Mouse (Mus musculus) forebrain, embryonic 13.5 days (tissue): ENCODE results near the gene Mvb12b. TPM values are rescaled to one million over a fixed set of nuclear protein-coding genes. Genes with fewer than 3 reads are reported as not detected.

ENCODE experiments used
- ATAC-seq: fragments of 200-750 bp; cut with Nextera tagmentation; 2 replicates; pipeline ENCODE4 v1.8.0; 2017
- H3K27ac ChIP-seq: fragments of 300-500 bp; sonication (generic); 2 replicates; pipeline ENCODE4 v1.5.1; 2015; ENCODE audit warnings: inconsistent platforms, mild to moderate bottlenecking, moderate library complexity
- H3K27me3 ChIP-seq: fragments of 300-500 bp; sonication (generic); 2 replicates; pipeline ENCODE4 v1.6.1; 2015; ENCODE audit warnings: mild to moderate bottlenecking, inconsistent platforms
- H3K36me3 ChIP-seq: fragments of 300-500 bp; sonication (generic); 2 replicates; pipeline ENCODE4 v1.6.1; 2015; ENCODE audit warnings: mild to moderate bottlenecking, inconsistent platforms; ENCODE audit not compliant: poor library complexity, severe bottlenecking
- H3K4me1 ChIP-seq: fragments of 300-500 bp; sonication (generic); 2 replicates; pipeline ENCODE4 v1.6.1; 2015; ENCODE audit warnings: inconsistent platforms
- H3K4me2 ChIP-seq: fragments of 300-500 bp; sonication (generic); 2 replicates; pipeline ENCODE4 v1.6.1; 2015; ENCODE audit warnings: inconsistent platforms, mild to moderate bottlenecking, moderate library complexity
- H3K4me3 ChIP-seq: fragments of 300-500 bp; sonication (generic); 2 replicates; pipeline ENCODE4 v1.5.1; 2015; ENCODE audit warnings: mild to moderate bottlenecking, inconsistent platforms
- H3K9ac ChIP-seq: fragments of 300-500 bp; sonication (generic); 2 replicates; pipeline ENCODE4 v1.6.1; 2015; ENCODE audit warnings: mild to moderate bottlenecking, inconsistent platforms
- H3K9me3 ChIP-seq: fragments of 300-500 bp; sonication (generic); replicated peaks from 2 replicates; pipeline ENCODE4 v1.6.1; 2016; ENCODE audit warnings: inconsistent platforms
- WGBS: fragments of 180-500 bp; shearing (Covaris S2); methylation state at CpG from one replicate; pipeline ENCODE4 v1.1.7; 2015; 5-methylcytosine and 5-hydroxymethylcytosine counted together
- polyA plus RNA-seq: library from polyadenylated mRNA; unstranded; fragments of >200 nt; fragmentation: Nextera tagmentation; extraction: Ambion mirVana; gene quantifications from 2 replicates; pipeline ENCODE4 v1.2.1, GENCODE M21; 2015

The Mvb12b gene
- polyA plus RNA-seq, 1 experiment from 2014 or later: 63.9 TPM

GRCm38 (mm10) chr2:33713580-33714260 lies 174.0 kb downstream of the Mvb12b start:
- peak; percentile 62 for ATAC-seq
- no peaks in the 10 kb centered on the region for H3K36me3 ChIP-seq
- peaks cover 61% of the 10 kb centered on the region for H3K27me3 ChIP-seq
- H3K9me3 ChIP-seq: no peaks in the 10 kb centered on the region
- H3K9ac ChIP-seq: 0 out of 2 replicates have a peak overlapping the region, but pooled peaks have one; percentile 3
- 13% methylated on average over 12 of the region's 12 CpGs for WGBS
- peak overlapping the region; percentile 48; the same call in 1 of the 2 replicates for H3K27ac ChIP-seq
- H3K4me1 ChIP-seq: peaks cover 52% of the 10 kb centered on the region
- H3K4me2 ChIP-seq: peak overlapping the region; percentile 49
- no peak overlapping the region for H3K4me3 ChIP-seq

GRCm38 (mm10) chr2:33712811-33713210 lies 174.9 kb downstream of the Mvb12b start:
- H3K4me3 ChIP-seq: no peak overlapping the region
- H3K9ac ChIP-seq: 0 out of 2 replicates have a peak overlapping the region, but pooled peaks have one; percentile 27
- 11% methylated on average over 4 of the region's 4 CpGs for WGBS
- no peak for ATAC-seq
- peaks cover 47% of the 10 kb centered on the region for H3K4me1 ChIP-seq
- H3K9me3 ChIP-seq: no peaks in the 10 kb centered on the region
- no peak overlapping the region for H3K27ac ChIP-seq
- no peak overlapping the region for H3K4me2 ChIP-seq
- H3K36me3 ChIP-seq: no peaks in the 10 kb centered on the region
- H3K27me3 ChIP-seq: peaks cover 62% of the 10 kb centered on the region

GRCm38 (mm10) chr2:33708831-33709230 lies 178.9 kb downstream of the Mvb12b start:
- WGBS: 95% methylated on average over 8 of the region's 8 CpGs

GRCm38 (mm10) chr2:33708096-33708495 lies 179.7 kb downstream of the Mvb12b start:
- 48% methylated on average over 3 of the region's 3 CpGs for WGBS

More at GRCm38 (mm10) chr2:33708831-33709230, 178.9 kb downstream of the Mvb12b start:
- no peak overlapping the region for H3K9ac ChIP-seq
- no peaks in the 10 kb centered on the region for H3K9me3 ChIP-seq
- peaks cover 39% of the 10 kb centered on the region for H3K4me1 ChIP-seq
- H3K4me2 ChIP-seq: no peak overlapping the region
- no peak for ATAC-seq
- H3K27ac ChIP-seq: no peak overlapping the region
- no peak overlapping the region for H3K4me3 ChIP-seq
- no peaks in the 10 kb centered on the region for H3K36me3 ChIP-seq
- H3K27me3 ChIP-seq: peaks cover 63% of the 10 kb centered on the region

GRCm38 (mm10) chr2:33706403-33706802 lies 181.3 kb downstream of the Mvb12b start:
- H3K27me3 ChIP-seq: peaks cover 75% of the 10 kb centered on the region
- 0 out of 2 replicates have a peak overlapping the region, but pooled peaks have one; percentile 21 for H3K9ac ChIP-seq
- no peak overlapping the region for H3K27ac ChIP-seq
- peaks cover 44% of the 10 kb centered on the region for H3K4me1 ChIP-seq
- 53% methylated on average over 9 of the region's 9 CpGs for WGBS
- no peak overlapping the region; the same call in 1 of the 2 replicates for H3K4me2 ChIP-seq
- H3K9me3 ChIP-seq: no peaks in the 10 kb centered on the region
- no peak overlapping the region for H3K4me3 ChIP-seq
- no peaks in the 10 kb centered on the region for H3K36me3 ChIP-seq
- ATAC-seq: no peak

More at GRCm38 (mm10) chr2:33708096-33708495, 179.7 kb downstream of the Mvb12b start:
- H3K4me2 ChIP-seq: no peak overlapping the region
- ATAC-seq: no peak
- no peak overlapping the region for H3K27ac ChIP-seq
- peaks cover 71% of the 10 kb centered on the region for H3K27me3 ChIP-seq
- H3K4me1 ChIP-seq: peaks cover 35% of the 10 kb centered on the region
- H3K9ac ChIP-seq: no peak overlapping the region
- H3K36me3 ChIP-seq: no peaks in the 10 kb centered on the region
- no peak overlapping the region for H3K4me3 ChIP-seq
- H3K9me3 ChIP-seq: no peaks in the 10 kb centered on the region

GRCm38 (mm10) chr2:33705687-33706320 lies 181.9 kb downstream of the Mvb12b start:
- WGBS: 23% methylated on average over 16 of the region's 16 CpGs
- no peak for ATAC-seq
- H3K4me2 ChIP-seq: no peak overlapping the region; the same call in 1 of the 2 replicates

GRCm38 (mm10) chr2:33703286-33703685 lies 184.5 kb downstream of the Mvb12b start:
- H3K4me1 ChIP-seq: peaks cover 56% of the 10 kb centered on the region
- WGBS: 61% methylated on average over 5 of the region's 5 CpGs
- no peak for ATAC-seq

More at GRCm38 (mm10) chr2:33705687-33706320, 181.9 kb downstream of the Mvb12b start:
- Histone ChIP-seq H3K4me1 (peaks cover 50% of the 10 kb centered on the region), H3K27ac (no peak overlapping the region), H3K9ac (0 out of 2 replicates have a peak overlapping the region, but pooled peaks have one; percentile 21), H3K4me3 (no peak overlapping the region), H3K36me3 (no peaks in the 10 kb centered on the region), H3K9me3 (no peaks in the 10 kb centered on the region), H3K27me3 (peaks cover 75% of the 10 kb centered on the region)

GRCm38 (mm10) chr2:33702705-33703104 lies 185.0 kb downstream of the Mvb12b start:
- Histone ChIP-seq H3K4me2 (no peak overlapping the region), H3K27me3 (peaks cover 75% of the 10 kb centered on the region), H3K36me3 (no peaks in the 10 kb centered on the region), H3K9ac (no peak overlapping the region), H3K27ac (no peak overlapping the region), H3K4me1 (peaks cover 52% of the 10 kb centered on the region), H3K4me3 (no peak overlapping the region), H3K9me3 (no peaks in the 10 kb centered on the region)
- ATAC-seq: no peak
- 52% methylated on average over 5 of the region's 5 CpGs for WGBS

More at GRCm38 (mm10) chr2:33703286-33703685, 184.5 kb downstream of the Mvb12b start:
- Histone ChIP-seq H3K9ac (no peak overlapping the region), H3K4me2 (no peak overlapping the region), H3K36me3 (no peaks in the 10 kb centered on the region), H3K4me3 (no peak overlapping the region), H3K9me3 (no peaks in the 10 kb centered on the region), H3K27ac (no peak overlapping the region), H3K27me3 (peaks cover 75% of the 10 kb centered on the region)

- peaks cover 63% of the 10 kb centered on the region for H3K27me3 ChIP-seq
- WGBS: 42% methylated on average over 7 of the region's 7 CpGs
- no peak for ATAC-seq
Observed at GRCm38 (mm10) chr2:33701446-33701815, 186.3 kb downstream of the Mvb12b start.

GRCm38 (mm10) chr2:33700581-33701445 lies 186.9 kb downstream of the Mvb12b start:
- Histone ChIP-seq H3K4me3 (no peak overlapping the region), H3K27me3 (peaks cover 56% of the 10 kb centered on the region), H3K9ac (no peak overlapping the region), H3K4me1 (peaks cover 35% of the 10 kb centered on the region), H3K36me3 (no peaks in the 10 kb centered on the region), H3K9me3 (peaks cover 5% of the 10 kb centered on the region; the same call in 1 of the 2 replicates), H3K27ac (peak overlapping the region; percentile 40; the same call in 1 of the 2 replicates), H3K4me2 (0 out of 2 replicates have a peak overlapping the region, but pooled peaks have one; percentile 10)
- ATAC-seq: peak; percentile 43; the same call in 1 of the 2 replicates
- WGBS: 14% methylated on average over 15 of the region's 15 CpGs

More at GRCm38 (mm10) chr2:33701446-33701815, 186.3 kb downstream of the Mvb12b start:
- Histone ChIP-seq H3K4me3 (no peak overlapping the region), H3K9me3 (peaks cover 5% of the 10 kb centered on the region; the same call in 1 of the 2 replicates), H3K4me2 (no peak overlapping the region), H3K4me1 (peaks cover 41% of the 10 kb centered on the region), H3K27ac (no peak overlapping the region), H3K36me3 (no peaks in the 10 kb centered on the region), H3K9ac (no peak overlapping the region)

- peaks cover 47% of the 10 kb centered on the region for H3K27me3 ChIP-seq
- ATAC-seq: no peak
Observed at GRCm38 (mm10) chr2:33698898-33699297, 188.8 kb downstream of the Mvb12b start.

More at GRCm38 (mm10) chr2:33698898-33699297, 188.8 kb downstream of the Mvb12b start:
- Histone ChIP-seq H3K27ac (no peak overlapping the region), H3K4me1 (peaks cover 32% of the 10 kb centered on the region), H3K4me3 (no peak overlapping the region), H3K9ac (no peak overlapping the region), H3K9me3 (peaks cover 5% of the 10 kb centered on the region; the same call in 1 of the 2 replicates), H3K4me2 (no peak overlapping the region), H3K36me3 (no peaks in the 10 kb centered on the region)
- 69% methylated on average over 3 of the region's 3 CpGs for WGBS
